Mouse (Mus musculus): ENCODE measurements around the gene Insc.
A peak's percentile ranks its signal among the peaks of the same experiment; 100 is the strongest.

Insc gene

DNA sequence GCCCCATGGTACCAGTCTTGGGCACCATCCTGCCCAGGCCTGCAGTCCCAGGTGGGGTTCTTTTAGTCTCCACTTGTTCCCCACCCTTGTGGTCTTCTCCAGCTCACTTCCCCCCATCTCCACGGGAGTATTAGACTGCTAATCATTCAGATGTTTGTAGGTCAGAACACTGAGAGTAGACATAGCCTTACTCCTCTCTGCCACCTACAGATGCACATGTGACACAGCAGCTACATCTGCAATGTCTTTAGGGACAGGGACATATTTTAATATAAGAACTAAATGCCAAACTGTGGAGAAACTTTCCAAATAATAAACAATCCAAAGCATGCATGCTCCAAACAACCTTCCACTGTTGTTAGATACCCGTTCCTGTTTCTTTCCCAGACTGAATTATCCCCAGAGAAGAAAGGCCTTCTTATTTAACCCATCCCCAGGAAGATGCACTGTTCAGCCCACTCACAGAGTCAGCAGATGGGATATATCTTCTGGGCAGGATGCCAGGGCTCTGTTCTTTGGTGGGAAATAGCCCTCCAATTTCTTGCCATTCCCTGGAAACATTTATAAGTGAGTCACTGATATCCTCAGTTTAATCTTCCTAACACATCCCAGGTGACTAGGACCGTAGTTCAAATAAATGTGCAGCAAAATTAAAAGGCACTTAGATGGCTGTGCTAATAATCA is 88.9 kb downstream of the Insc start:
- DNase-seq (ENCODE audit: low spot score), result no peak

DNA sequence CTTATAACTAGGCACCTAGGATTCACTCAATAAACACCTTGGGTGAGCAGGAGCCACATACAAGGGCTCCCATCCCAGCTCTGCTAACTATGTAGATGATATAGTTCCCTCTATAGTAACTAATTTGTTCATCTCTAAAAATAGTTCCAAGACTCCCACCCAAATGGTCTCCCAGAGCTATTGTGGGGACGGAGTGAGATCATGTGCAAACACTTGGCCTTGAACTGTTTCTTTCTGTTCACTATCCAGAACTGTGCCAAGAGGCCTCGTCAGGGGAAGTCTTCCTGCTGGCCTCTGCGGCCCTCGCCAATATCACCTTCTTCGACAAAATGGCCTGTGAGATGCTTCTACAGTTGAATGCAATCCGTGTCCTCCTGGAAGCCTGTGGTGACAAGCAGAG is 91.0 kb downstream of the Insc start:
- no peak for DNase-seq (ENCODE audit: low spot score)

GRCm38 (mm10) chr7:114837268-114837667 is 93.8 kb downstream of the Insc start:
- DNase-seq (ENCODE audit: low spot score), result no peak

DNA sequence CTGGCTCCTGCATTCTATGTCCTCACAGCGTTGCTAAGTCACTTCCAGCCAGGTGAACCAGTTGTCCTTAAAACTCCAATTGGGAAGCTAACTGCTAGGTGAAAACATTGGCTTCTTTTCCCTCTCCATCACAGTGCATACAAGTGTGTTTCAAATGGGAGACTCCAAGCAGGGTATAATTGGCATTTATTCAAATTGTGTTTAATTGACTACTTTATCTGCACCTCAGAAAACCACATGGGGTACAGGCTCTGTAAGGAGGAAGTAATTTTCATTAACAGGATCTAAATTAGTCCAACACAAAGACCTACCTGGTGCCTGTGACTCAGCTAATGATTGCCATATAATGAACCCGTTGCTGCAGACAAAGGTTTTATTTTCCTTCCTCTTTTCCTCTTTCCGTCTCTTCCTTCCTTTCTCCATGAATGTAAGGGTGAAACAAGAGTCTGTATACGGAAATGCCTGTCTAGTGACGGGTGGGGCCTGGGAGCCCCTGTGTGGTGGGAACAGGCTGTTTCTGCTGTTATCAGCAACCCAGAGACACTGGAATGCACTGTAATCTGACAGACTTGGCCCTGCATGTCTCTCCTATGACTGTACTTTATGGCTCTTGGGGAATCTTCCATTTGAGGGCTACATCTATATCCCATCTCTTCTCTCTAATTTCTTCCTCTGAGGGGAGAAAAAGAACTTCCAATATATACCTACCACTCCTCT is 96.7 kb downstream of the Insc start:
- DNase-seq (ENCODE audit: low spot score), result no peak

- peak; percentile 39 for DNase-seq (ENCODE audit: low spot score)
These were observed 99.2 kb downstream of the Insc start for GRCm38 (mm10) chr7:114842644-114843211.

DNA sequence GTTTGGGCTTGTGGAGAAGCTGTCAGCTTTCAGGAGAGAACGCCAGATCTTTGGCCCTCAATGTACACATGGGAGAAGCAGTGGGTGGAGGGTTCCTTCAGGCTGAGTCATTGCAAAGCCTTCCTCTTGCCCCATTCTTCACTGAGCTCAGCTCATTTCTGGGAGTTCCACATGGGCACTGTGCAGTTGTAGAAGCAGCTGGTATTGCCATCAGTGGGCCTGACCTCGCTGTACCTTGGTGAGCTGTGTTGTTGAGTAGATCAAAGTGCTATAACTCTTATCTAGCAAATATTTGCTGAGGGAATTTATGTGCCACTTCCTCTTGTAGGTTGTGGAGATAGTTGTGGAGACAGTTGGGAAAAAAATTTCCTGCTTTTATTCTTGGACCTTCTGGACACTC is 103.7 kb downstream of the Insc start:
- DNase-seq (ENCODE audit: low spot score), result no peak

DNA sequence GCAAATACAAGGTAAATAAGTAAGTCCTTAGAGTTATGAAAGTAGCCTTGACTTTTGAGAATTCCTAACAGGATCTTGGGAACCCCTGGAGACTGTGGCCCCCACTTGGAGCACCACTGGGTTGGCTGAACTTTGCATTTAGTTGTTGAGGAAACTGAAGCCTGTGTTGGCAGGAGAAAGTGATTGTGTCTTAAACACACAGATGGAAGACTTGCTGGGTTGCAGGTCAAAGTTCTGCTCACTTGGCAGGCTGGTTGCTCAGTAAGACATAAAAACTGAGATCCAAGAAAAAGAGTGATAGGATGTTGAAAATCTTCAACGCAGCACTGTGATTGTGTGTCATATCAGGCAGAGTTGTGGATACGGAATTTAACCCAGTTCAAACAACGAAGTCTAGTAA is 108.9 kb downstream of the Insc start:
- peak; percentile 62 for DNase-seq (ENCODE audit: low spot score)

DNA sequence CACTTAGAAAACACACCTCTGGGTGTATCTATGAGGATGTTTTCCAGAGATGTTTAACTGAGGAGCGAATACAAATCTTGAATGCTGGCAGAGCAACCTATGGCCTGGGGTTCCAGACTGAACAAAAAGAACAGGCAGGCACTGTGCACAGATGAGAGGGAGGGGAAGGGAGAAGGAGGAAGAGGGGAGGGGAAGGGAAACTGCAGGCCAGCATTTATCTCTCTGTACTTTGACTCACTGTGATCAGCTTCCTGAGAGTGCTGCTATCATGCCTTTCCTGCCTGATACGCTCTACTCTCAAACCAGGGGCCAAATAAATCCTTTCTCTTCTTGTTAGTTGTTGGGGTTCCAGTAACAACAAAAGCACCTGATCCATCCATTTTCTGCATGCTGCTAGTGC is 110.7 kb downstream of the Insc start:
- DNase-seq (ENCODE audit: low spot score), result no peak

DNA sequence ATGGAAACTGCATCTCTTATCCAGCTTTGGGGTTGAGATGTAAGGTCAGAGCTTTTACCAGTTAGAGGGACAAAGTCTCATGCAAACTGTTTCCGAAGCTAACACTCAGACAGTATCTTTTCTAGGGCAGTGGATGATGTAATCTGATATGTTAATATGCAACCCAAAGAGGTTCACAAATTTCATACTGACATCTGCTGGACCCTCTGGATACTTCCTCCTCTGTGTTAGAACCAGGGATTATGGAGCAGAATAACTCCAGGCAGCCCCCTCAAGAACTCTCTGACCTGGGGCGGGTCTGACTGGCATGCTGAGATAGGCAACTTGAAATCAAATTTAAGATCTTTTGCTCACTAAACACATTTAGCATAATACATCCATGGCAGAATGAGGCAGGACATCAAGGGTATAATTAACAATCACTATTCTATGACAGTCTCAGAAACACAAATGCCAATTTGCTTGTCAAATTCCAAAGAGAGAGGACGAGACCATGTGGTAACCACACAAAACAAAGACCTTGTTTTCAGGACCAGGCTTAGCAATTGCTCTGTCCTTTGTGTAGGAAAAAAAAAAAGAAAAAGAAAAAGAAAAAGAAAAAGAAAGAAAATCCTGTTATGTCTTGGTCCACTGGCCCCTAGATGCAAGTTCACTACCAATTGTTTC is 117.5 kb downstream of the Insc start:
- peak; percentile 7 for DNase-seq (ENCODE audit: low spot score)

DNA sequence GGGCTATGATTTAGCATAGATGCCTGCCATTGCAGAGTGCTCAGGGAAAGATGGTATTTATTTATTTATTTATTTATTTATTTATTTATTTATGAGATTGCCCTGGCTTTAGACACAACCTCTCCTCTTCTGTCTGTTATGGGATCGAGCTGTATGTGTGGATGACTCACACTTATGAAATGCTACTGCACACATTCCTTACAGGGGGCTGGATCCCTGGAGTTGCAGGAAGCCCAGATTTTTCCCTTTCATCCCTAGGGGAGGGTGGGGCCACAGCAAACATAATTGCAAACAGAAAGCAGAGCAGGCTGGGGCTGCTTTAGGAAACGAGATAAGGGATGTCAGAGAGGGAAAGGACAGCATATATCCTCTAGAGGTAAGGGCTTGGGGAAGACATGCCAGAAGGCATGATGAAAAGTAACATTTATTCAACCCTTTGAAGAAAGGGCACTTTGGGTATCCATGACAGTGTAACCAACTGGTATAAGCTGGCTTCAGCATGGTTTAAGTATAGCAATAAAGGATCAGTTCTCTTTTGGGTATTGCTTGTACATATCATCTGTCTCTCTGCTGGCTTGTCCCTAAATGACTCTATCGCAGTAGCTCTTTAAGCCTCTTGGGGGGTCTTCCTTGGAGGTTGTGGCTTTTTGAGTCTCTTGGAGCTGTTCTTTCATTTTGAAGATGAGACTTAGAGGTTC is 130.0 kb downstream of the Insc start:
- no peak for DNase-seq (ENCODE audit: low spot score)

GRCm38 (mm10) chr7:114874032-114874441 is 130.5 kb downstream of the Insc start:
- peak; percentile 77 for DNase-seq (ENCODE audit: low spot score)

DNA sequence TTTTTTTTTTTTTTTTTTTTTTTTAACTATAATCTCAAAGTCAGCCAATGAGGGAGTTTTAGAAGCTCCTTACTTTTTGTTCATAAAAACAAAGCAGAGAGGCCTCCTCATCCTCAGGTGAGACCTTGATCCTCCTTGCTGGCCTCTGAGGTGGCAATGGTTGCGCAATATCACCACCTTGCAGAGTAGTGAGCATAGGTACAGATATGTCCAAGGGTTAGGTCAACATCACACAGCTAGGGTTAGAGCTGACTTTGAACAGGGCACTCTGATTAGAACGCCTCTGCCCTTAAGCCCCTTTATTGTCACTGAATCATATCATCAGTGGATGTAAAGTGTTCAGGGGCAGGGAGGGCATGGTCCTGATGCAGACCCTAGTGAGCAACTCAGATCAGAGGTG is 131.1 kb downstream of the Insc start:
- no peak for DNase-seq (ENCODE audit: low spot score)

- DNase-seq (ENCODE audit: low spot score), result no peak
These were observed 140.1 kb downstream of the Insc start for GRCm38 (mm10) chr7:114883602-114884001.

DNA sequence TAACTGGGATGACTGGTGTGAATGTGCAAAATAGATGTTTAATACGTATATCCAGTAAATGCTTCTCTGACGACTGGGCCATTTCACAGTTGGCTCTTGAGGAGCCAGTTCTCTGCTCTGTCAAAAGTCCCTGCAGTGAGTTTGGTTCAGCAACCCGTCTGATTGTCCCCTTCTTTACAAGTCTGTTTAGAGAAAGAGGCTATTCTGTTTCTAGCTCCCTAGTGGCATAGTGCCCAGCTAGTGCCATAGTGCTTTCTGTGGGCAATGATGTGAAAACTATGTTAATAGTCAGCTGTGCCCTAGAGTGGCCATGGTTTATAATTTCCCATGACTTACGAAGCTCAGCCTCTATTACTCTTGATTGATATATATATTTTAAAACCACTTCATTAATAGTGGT is 143.4 kb downstream of the Insc start:
- DNase-seq (ENCODE audit: low spot score), result no peak

DNA sequence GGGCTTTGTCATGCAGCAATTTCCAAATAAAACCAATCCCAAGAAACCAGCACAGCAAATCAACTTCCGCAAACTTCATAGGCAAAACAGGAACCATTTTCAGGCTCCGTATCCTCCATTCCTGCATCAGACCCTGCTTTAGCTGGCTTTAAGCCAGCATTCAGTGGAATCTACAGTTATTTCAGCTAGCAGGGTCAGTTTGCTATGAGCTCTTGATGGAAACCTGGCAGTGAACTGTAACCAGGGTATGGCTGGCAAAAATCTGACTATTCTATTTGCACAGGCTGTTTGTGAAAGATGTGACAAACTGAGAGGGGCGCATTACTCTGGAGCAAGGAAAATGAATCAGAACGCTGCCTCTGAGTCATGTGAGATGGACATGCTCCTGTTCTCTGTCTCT is 146.7 kb downstream of the Insc start:
- DNase-seq (ENCODE audit: low spot score), result no peak

DNA sequence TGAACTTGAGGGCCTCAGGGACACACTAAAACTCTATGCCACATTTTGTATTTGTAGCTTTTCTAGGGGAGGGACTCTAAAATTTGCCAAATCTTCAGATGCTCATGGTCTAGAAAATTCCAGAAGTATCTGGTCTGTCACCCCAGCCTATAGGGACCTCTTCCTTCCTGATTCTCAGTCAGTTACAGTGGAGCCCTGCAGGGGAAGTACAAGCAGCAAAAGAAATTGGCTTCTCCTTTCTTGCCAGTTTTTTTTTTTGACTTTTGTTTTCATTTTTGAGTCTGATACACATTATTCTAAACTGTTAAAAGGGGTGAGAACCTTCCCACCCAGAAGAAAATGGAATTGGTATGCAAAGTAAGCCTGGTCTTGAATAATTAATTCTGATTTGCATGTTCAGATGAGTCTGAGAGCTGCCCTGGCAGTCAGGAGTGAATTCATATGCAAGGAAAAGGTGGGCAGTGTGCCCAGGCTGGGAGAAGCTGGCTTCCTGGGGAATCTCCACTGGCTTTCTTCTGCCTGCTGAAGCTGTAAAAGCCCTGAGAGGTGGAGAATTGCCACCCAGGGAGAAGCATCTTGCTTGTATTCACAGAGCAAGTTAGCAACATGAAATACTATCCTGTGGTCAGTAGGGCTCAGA is 149.2 kb downstream of the Insc start:
- DNase-seq (ENCODE audit: low spot score), result peak; percentile 4

GRCm38 (mm10) chr7:114893889-114894288 is 150.4 kb downstream of the Insc start:
- DNase-seq (ENCODE audit: low spot score), result no peak

DNA sequence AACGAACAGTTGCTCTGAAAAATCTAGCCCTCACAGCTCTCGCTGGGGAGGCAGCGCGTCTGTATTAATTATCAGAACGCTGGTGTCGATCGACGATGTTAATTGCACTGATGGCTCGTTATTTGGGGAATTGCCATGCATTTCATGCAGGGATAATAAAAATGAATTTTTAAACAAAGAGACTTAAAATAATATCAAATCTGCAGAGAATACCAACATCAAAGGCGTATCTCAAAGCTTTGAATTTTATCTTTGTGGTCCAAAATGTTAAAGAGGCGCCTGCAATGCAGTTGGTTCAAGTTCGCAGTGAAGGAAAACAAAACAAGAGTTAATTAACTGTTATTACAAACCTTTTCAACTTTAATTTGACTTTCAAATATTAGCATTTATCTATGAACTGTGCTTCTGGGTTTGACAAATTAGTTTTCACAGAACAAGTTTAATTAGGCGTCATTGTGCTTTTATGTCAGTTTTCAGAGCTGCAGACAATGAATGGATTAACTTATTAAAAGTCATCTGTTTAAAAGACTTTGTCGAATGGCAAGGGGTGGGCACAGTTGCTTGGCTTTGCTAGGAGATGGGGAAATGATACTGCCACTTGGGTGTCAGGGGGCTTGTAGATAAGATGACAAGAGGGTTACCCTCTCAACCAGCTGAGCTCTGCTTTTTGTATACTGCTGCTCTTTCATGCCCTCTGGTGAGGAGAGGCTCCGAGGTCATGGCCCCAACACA is 153.6 kb downstream of the Insc start:
- no peak for DNase-seq (ENCODE audit: low spot score)
